In the genomic region with DNA sequence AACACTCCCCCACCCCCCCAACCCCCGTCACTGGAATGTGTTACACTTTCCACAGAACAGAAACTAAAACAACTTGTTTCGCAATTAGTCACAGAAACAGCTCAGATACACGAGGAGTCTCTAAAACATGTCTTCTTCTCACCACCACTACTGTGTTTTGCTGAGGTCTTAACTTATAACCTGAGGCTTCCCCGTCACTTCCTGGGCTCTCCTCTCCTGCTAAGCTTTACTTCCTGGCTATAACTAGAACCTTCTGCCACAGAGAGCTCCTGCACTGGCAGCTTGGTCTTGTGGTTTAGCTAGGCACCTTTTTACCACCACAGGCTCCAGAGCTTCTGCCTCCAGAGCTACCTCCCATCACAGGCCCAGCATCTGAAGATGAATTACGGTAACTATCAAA, we compare ENCODE assay signal across 15 mouse cellular contexts. TPM values are rescaled to one million over a fixed set of nuclear protein-coding genes. Genes with fewer than 3 reads are reported as not detected.
DNase-seq lines count a peak whose midpoint lies in the region; ATAC-seq and TF ChIP-seq lines count a peak whose summit lies in the region.
"Had no signal": no experiment of that assay in that cellular context is flagged by ENCODE, and none has a peak within 500 bp of the region (broad histone marks: within the 10 kb centered on the region; RNA-seq: fewer than 3 reads in every experiment).

No protein-coding gene starts in this region.

- H3K27me3 ChIP-seq in liver, adult 2 months (ENCODE audit: control insufficient read depth, insufficient read depth, low read length), result no peaks in the 10 kb centered on the region
- H3K27me3 ChIP-seq in liver, embryonic 11.5 days (replicated peaks; ENCODE audit: control insufficient read depth, insufficient read depth, low read length), result no peaks in the 10 kb centered on the region
- H3K27me3 ChIP-seq in splenic B cell, adult 2 months (ENCODE audit: control insufficient read depth, insufficient read depth, low read length, poor library complexity, severe bottlenecking), result no peaks in the 10 kb centered on the region
- H3K27me3 ChIP-seq: forebrain, embryonic 15.5 days; midbrain, embryonic 13.5 days had no signal

- H3K36me3 ChIP-seq in liver, adult 2 months (ENCODE audit: control insufficient read depth, insufficient read depth, low read length), result peaks cover 21% of the 10 kb centered on the region; the same call in 1 of the 2 replicates
- H3K36me3 ChIP-seq in liver, embryonic 11.5 days (ENCODE audit: control insufficient read depth, insufficient read depth, low read length), result peaks cover 15% of the 10 kb centered on the region
- H3K36me3 ChIP-seq in splenic B cell, adult 2 months (ENCODE audit: control insufficient read depth, insufficient read depth, low read length, poor library complexity, severe bottlenecking), result peaks cover 6% of the 10 kb centered on the region

- no peaks in the 10 kb centered on the region for H3K9me3 ChIP-seq in liver, embryonic 11.5 days (ENCODE audit: control insufficient read depth, low read length)
- H3K9me3 ChIP-seq: forebrain, embryonic 15.5 days; midbrain, embryonic 13.5 days had no signal

- intact Hi-C loops in left cerebral cortex, adult 2 months (cut with DNase I), result no loop called here

- no peak for TF ChIP-seq CTCF in liver, adult 2 months (IDR thresholded peaks at IDR 0.05; ENCODE audit: low read depth, low read length)
- no peak for TF ChIP-seq CTCF in left cerebral cortex, adult 2 months (IDR thresholded peaks at IDR 0.05)

- ATAC-seq in liver, embryonic 11.5 days (replicated peaks; ENCODE audit: low FRiP score), result no peak
- peak; percentile 98 for ATAC-seq in inflammation-experienced regulatory T-cells, adult 6 months
- no peak for ATAC-seq in erythroblast, adult 5-6 weeks (replicated peaks; ENCODE audit: low FRiP score, poor library complexity, severe bottlenecking)
- ATAC-seq: forebrain, embryonic 15.5 days; midbrain, embryonic 13.5 days had no signal

- H3K4me3 ChIP-seq in liver, adult 2 months (ENCODE audit: insufficient read depth, low read depth, low read length), result no peak overlapping the region
- H3K4me3 ChIP-seq in liver, embryonic 11.5 days (ENCODE audit: low read depth, low read length), result no peak overlapping the region
- no peak overlapping the region for H3K4me3 ChIP-seq in left cerebral cortex, adult 2 months
- H3K4me3 ChIP-seq: forebrain, embryonic 15.5 days; midbrain, embryonic 13.5 days had no signal

- DNase-seq in liver, adult 2 months (ENCODE audit: extremely low read depth, low read depth, low spot score), result peak; percentile 39
- DNase-seq in liver, embryonic 11.5 days (ENCODE audit: low spot score), result no peak
- peak; percentile 20 for DNase-seq in Muller cell, postnatal 12 days (ENCODE audit: inconsistent ontology term)
- peak; percentile 11 for DNase-seq in splenic B cell, adult 2 months (ENCODE audit: low read depth, low spot score)
- DNase-seq in left cerebral cortex, adult 2 months (ENCODE audit: extremely low spot score in 1 of 2, low spot score in 2 of 2), result no peak
- no peak for DNase-seq in urinary bladder, postnatal 14 days (ENCODE audit: low spot score)
- DNase-seq: cerebellum, adult 11 months; heart, postnatal 10 days; kidney, adult 11 months; layer of hippocampus, postnatal 36 days had no signal

- H3K79me2 ChIP-seq in liver, adult 2 months (ENCODE audit: control insufficient read depth, insufficient read depth, low read length), result no peaks in the 10 kb centered on the region

- peaks cover 4% of the 10 kb centered on the region for H3K4me1 ChIP-seq in liver, adult 2 months (ENCODE audit: control insufficient read depth, insufficient read depth, low read length)
- H3K4me1 ChIP-seq in liver, embryonic 11.5 days (replicated peaks; ENCODE audit: control insufficient read depth, insufficient read depth, low read length), result peaks cover 6% of the 10 kb centered on the region; the same call in 1 of the 2 replicates
- H3K4me1 ChIP-seq: forebrain, embryonic 15.5 days had no signal

- WGBS in liver, adult 2 months, result 59% methylated on average over 5 of the region's 5 CpGs
- 76% methylated on average over 5 of the region's 5 CpGs for WGBS in liver, embryonic 11.5 days

- no peak overlapping the region for H3K9ac ChIP-seq in liver, adult 2 months (ENCODE audit: low read depth, low read length)
- H3K9ac ChIP-seq in liver, embryonic 11.5 days (ENCODE audit: low read depth, low read length), result no peak overlapping the region
- H3K9ac ChIP-seq: forebrain, embryonic 15.5 days; liver, embryonic 14.5 days; midbrain, embryonic 13.5 days had no signal

- H3K4me2 ChIP-seq in liver, embryonic 11.5 days, result no peak overlapping the region
- H3K4me2 ChIP-seq: forebrain, embryonic 15.5 days; midbrain, embryonic 13.5 days had no signal

- TF ChIP-seq POLR2A in liver, adult 2 months (IDR thresholded peaks at IDR 0.05; ENCODE audit: extremely low read depth, insufficient read depth, low read length), result no peak

- peak overlapping the region; percentile 20; the same call in 1 of the 2 replicates for H3K27ac ChIP-seq in liver, adult 2 months (replicated peaks; ENCODE audit: insufficient read depth, low read depth, low read length)
- H3K27ac ChIP-seq in liver, embryonic 11.5 days (ENCODE audit: low read depth, low read length), result no peak overlapping the region
- H3K27ac ChIP-seq in left cerebral cortex, adult 2 months, result no peak overlapping the region
- H3K27ac ChIP-seq: forebrain, embryonic 15.5 days; liver, embryonic 14.5 days; midbrain, embryonic 13.5 days had no signal

RNA-seq across cellular contexts. Expression of a gene that starts 10.4 kb away (rescaled TPM):
- 40.2 and 53.6 TPM in 2 replicates for total RNA-seq in liver, adult 2 months (2014; rRNA removed)
- 83.2 and 85.8 TPM in 2 replicates for polyA plus RNA-seq in liver, adult 2 months (2012; rRNA removed)
- polyA plus RNA-seq in liver, embryonic 11.5 days (2014; fragmentation: Nextera tagmentation; extraction: Ambion mirVana), result 40.3 and 41.7 TPM in 2 replicates
- polyA plus RNA-seq in inflammation-experienced regulatory T-cells, adult 6 months (2017; shearing (Covaris generic)), result 100 to 1,000 TPM; 121 to 184 (median 148) TPM
- 10 to 100 TPM; 25.6 to 26.4 TPM for total RNA-seq in left cerebral cortex, adult 2 months (2021)
- 37.2 and 37.7 TPM in 2 replicates for total RNA-seq in erythroblast, adult 5-6 weeks (2015; ENCODE audit: low replicate concordance)
- total RNA-seq in erythroblast, adult 5-6 weeks (2017; ENCODE audit: low replicate concordance), result 26.9 and 30.6 TPM in 2 replicates

RNA-seq across cellular contexts. Expression of a gene that starts 10.5 kb away (rescaled TPM):
- total RNA-seq in liver, adult 2 months (2014; rRNA removed), result 41.4 and 44.0 TPM in 2 replicates
- polyA plus RNA-seq in liver, adult 2 months (2012; rRNA removed), result 48.2 and 54.3 TPM in 2 replicates
- polyA plus RNA-seq in liver, embryonic 11.5 days (2014; fragmentation: Nextera tagmentation; extraction: Ambion mirVana), result 139 TPM in 2 replicates
- 100 to 1,000 TPM; 101 to 138 (median 130) TPM for polyA plus RNA-seq in inflammation-experienced regulatory T-cells, adult 6 months (2017; shearing (Covaris generic))
- 10 to 100 TPM; 55.9 to 57.7 TPM for total RNA-seq in left cerebral cortex, adult 2 months (2021)
- 94.7 and 120 TPM in 2 replicates for total RNA-seq in erythroblast, adult 5-6 weeks (2015; ENCODE audit: low replicate concordance)
- total RNA-seq in erythroblast, adult 5-6 weeks (2017; ENCODE audit: low replicate concordance), result 35.5 and 49.8 TPM in 2 replicates

Comparison
In these comparisons a context has a peak if more than half of its experiments do, and no peak if none do; other contexts are left out.
1. DNase-seq: peak in liver, adult 2 months (single experiment), Muller cell, postnatal 12 days (single experiment) and splenic B cell, adult 2 months (single experiment); none in liver, embryonic 11.5 days (single experiment), left cerebral cortex, adult 2 months (0 of 2) and urinary bladder, postnatal 14 days (single experiment).